Mouse (Mus musculus) granulocyte monocyte progenitor cell, adult 5-6 weeks (primary cell): Measurements from ENCODE around the gene Rc3h1. TPM values are rescaled to one million over a fixed set of nuclear protein-coding genes. Genes with fewer than 3 reads are reported as not detected.

Source experiments
- total RNA-seq, 2 experiments: library from RNA; stranded (forward) in 1 of 2; stranded (reverse) in 1 of 2; fragments of 200-712, 200-1000 nt in 1 of 2; fragments of >200 nt in 1 of 2; fragmentation: Nextera tagmentation in 1 of 2; gene quantifications; 2 replicates each; pipeline ENCODE4 v1.2.3; 2014 to 2017

Rc3h1 gene
- total RNA-seq, 2 experiments from 2014 or later, result 19.1 to 34.8 TPM

Other genes with a start within 250 kb of the Rc3h1 start
- gene Rabgap1l, start 113.2 kb upstream of the Rc3h1 start, total RNA-seq (2014; fragmentation: Nextera tagmentation), result 98.4 and 99.1 TPM in 2 replicates
- 104 and 137 TPM in 2 replicates for gene Rabgap1l, start 113.2 kb upstream of the Rc3h1 start, total RNA-seq (2017)
- gene Serpinc1, start 72.2 kb downstream of the Rc3h1 start, total RNA-seq (2014; fragmentation: Nextera tagmentation), result 0.06 and 0.38 TPM in 2 replicates
- 0.21 TPM in 1 of 2 replicates, not detected in the other for gene Serpinc1, start 72.2 kb downstream of the Rc3h1 start, total RNA-seq (2017)
- 7.2 and 10.0 TPM in 2 replicates for gene Zbtb37, start 128.4 kb downstream of the Rc3h1 start, total RNA-seq (2014; fragmentation: Nextera tagmentation)
- 5.0 and 5.7 TPM in 2 replicates for gene Zbtb37, start 128.4 kb downstream of the Rc3h1 start, total RNA-seq (2017)
- 42.5 and 44.6 TPM in 2 replicates for gene Dars2, start 164.2 kb downstream of the Rc3h1 start, total RNA-seq (2014; fragmentation: Nextera tagmentation)
- 27.6 and 33.5 TPM in 2 replicates for gene Dars2, start 164.2 kb downstream of the Rc3h1 start, total RNA-seq (2017)
- gene Cenpl, start 164.3 kb downstream of the Rc3h1 start, total RNA-seq (2014; fragmentation: Nextera tagmentation), result 8.4 and 25.6 TPM in 2 replicates
- 5.1 and 10.1 TPM in 2 replicates for gene Cenpl, start 164.3 kb downstream of the Rc3h1 start, total RNA-seq (2017)
- 26.1 and 27.8 TPM in 2 replicates for gene Klhl20, start 225.1 kb downstream of the Rc3h1 start, total RNA-seq (2014; fragmentation: Nextera tagmentation)
- gene Klhl20, start 225.1 kb downstream of the Rc3h1 start, total RNA-seq (2017), result 12.7 and 14.5 TPM in 2 replicates
- not detected in 2 replicates for gene Ankrd45, start 236.3 kb downstream of the Rc3h1 start, total RNA-seq (2014; fragmentation: Nextera tagmentation)
- gene Ankrd45, start 236.3 kb downstream of the Rc3h1 start, total RNA-seq (2017), result not detected in 2 replicates